Mouse (Mus musculus): ENCODE measurements around the gene Rbm7. TPM values are rescaled to one million over a fixed set of nuclear protein-coding genes. Genes with fewer than 3 reads are reported as not detected.
"Not testable (repeated sequence)": the region's sequence is repeated elsewhere in the genome, so short reads cannot be mapped to it uniquely, and the experiment has no call there.

The Rbm7 gene
- polyA plus RNA-seq, 1 experiment from 2014 or later: 49.8 TPM

DNA sequence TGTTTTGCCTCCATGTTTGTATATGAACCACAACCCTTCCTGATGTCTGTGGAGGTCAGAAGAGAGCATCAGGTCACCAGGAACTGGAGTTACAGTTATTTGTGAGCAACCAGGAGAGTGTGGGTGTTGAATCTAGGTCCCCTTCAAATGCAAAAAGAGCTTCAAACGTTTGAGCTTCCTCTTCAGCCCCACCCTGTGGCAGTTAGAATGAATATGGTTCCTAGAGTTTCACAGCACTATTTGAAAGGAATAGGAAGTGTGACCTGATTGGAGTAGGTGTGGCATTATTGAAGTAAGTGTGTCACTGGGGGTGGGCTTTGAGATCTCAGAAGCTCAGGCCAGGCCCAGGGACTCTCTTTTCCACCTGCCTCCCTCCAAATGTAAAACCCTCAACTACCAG, 30.5 kb upstream of the Rbm7 start:
- H3K9me3 ChIP-seq (replicated peaks; ENCODE audit: control insufficient read depth, low read length): no peaks in the 10 kb centered on the region
- H3K9ac ChIP-seq (ENCODE audit: low read depth, low read length): no peak overlapping the region
- 0% methylated on average over 1 of the region's 1 CpGs for WGBS (ENCODE audit: insufficient replicate concordance)
- no peak for ATAC-seq (ENCODE audit: low read depth)
- no peak overlapping the region for H3K4me2 ChIP-seq (ENCODE audit: low read depth, low read length)
- H3K4me3 ChIP-seq (ENCODE audit: low read depth, low read length): no peak overlapping the region
- H3K36me3 ChIP-seq (ENCODE audit: control insufficient read depth, insufficient read depth): no peaks in the 10 kb centered on the region
- no peaks in the 10 kb centered on the region for H3K27me3 ChIP-seq (ENCODE audit: control insufficient read depth, insufficient read depth, low read depth, low read length)
- no peaks in the 10 kb centered on the region for H3K4me1 ChIP-seq (ENCODE audit: control insufficient read depth, low read depth, low read length)
- no peak overlapping the region for H3K27ac ChIP-seq (ENCODE audit: low read length)

DNA sequence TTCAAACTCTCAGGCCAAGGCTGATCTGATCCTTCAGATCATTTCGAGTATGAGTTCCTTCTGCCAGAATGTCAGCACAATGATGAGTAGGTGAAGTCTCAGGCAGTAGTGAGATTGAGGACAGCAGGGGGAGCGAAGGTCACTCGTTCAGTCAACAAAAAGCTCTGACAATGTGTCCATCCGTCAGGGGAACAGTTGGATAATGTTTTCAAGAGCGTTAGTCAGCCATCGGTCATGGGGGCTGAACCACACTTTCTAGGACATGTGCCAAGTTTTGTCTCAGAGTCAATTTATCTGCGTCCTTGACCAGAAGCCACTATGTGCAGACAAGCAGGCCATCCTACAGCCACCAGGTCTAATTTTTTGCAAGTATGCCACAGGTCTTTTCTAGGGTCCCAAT, 25.3 kb upstream of the Rbm7 start:
- H3K36me3 ChIP-seq (ENCODE audit: control insufficient read depth, insufficient read depth); H3K27ac ChIP-seq (ENCODE audit: low read length); H3K4me2 ChIP-seq (ENCODE audit: low read depth, low read length); H3K4me1 ChIP-seq (ENCODE audit: control insufficient read depth, low read depth, low read length); H3K9me3 ChIP-seq (replicated peaks; ENCODE audit: control insufficient read depth, low read length); H3K27me3 ChIP-seq (ENCODE audit: control insufficient read depth, insufficient read depth, low read depth, low read length); H3K9ac ChIP-seq (ENCODE audit: low read depth, low read length); H3K4me3 ChIP-seq (ENCODE audit: low read depth, low read length); ATAC-seq (ENCODE audit: low read depth): not testable (repeated sequence)
- WGBS (ENCODE audit: insufficient replicate concordance): 50% methylated on average over 2 of the region's 7 CpGs

DNA sequence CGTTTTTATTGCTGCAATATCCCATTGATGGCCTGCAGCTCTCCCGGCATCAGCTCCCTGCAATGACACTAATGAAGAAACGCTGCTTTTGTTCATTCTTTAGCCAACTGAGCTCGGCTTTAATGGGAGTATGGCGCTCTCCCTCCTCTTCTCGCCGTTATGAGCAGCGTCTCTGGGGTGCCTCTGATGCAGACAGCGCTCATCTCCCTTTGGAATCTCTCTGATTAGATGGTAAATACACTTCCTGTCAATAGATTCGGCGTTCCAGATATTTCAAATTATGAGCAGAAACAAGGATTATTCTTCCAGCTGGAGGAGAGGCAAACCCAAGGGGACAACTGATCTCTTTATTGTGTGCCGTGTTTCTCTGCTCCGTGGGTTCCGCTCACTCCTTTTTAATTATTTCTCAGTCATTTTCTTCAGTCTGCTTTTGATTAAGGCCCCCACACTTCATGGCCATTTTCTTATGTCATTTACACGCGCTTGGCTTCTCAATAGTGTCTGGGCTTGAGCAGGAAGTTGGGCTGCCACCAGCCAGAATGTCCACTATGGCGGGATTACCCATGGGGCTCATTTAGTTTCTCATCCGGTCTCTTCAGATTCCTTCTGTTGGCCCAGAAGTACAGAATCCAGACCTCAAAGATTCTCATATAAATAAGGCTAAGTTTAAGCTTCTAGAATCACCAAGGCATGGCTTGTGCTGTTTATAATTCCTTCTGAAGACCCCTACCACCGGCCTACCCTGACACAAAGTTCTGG, 22.5 kb upstream of the Rbm7 start:
- Histone ChIP-seq H3K9ac (ENCODE audit: low read depth, low read length) (no peak overlapping the region), H3K4me3 (ENCODE audit: low read depth, low read length) (no peak overlapping the region), H3K4me2 (ENCODE audit: low read depth, low read length) (no peak overlapping the region), H3K27me3 (ENCODE audit: control insufficient read depth, insufficient read depth, low read depth, low read length) (no peaks in the 10 kb centered on the region), H3K27ac (ENCODE audit: low read length) (no peak overlapping the region), H3K36me3 (ENCODE audit: control insufficient read depth, insufficient read depth) (no peaks in the 10 kb centered on the region), H3K9me3 (replicated peaks; ENCODE audit: control insufficient read depth, low read length) (no peaks in the 10 kb centered on the region), H3K4me1 (ENCODE audit: control insufficient read depth, low read depth, low read length) (no peaks in the 10 kb centered on the region)
- WGBS (ENCODE audit: insufficient replicate concordance): 66% methylated on average over 19 of the region's 19 CpGs
- ATAC-seq (ENCODE audit: low read depth): no peak

DNA sequence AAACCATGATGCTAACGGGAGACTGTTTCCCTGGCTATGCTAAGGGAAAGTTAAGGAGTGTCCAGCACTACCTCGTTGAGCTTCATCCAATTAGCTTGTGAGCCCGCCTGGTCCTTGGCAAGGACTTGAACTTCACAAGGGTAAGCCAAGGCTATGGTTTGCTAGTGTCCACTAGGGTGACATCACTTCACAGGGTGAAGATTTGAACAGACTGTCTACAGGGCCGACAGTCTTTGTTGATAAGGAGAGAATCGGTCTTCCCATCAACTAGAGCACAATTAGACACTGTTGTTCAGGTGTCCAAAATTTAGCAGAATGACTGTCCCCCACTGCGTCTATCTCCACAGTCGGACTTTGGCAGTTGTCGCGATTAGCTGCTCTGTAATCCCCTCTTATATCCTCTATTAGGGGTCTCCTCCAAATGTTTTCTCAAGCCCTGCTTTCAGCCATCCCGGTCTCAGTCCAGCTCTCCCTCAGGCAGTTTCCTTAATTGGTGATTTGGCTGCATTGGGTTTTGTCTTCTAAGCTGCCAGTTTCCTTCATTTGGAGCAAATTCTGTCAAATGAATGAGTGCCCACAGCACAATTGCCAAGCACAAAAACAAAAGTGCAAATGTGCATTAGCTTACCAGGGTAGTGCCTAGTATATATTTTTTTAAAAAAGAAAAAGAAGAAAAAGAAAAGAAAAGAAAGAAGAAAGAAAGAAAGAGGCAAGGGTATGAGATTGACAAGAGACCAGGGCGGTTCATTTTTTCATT, 21.7 kb upstream of the Rbm7 start:
- Histone ChIP-seq H3K4me1 (ENCODE audit: control insufficient read depth, low read depth, low read length) (no peaks in the 10 kb centered on the region), H3K9me3 (replicated peaks; ENCODE audit: control insufficient read depth, low read length) (no peaks in the 10 kb centered on the region), H3K4me3 (ENCODE audit: low read depth, low read length) (no peak overlapping the region), H3K27ac (ENCODE audit: low read length) (no peak overlapping the region), H3K27me3 (ENCODE audit: control insufficient read depth, insufficient read depth, low read depth, low read length) (no peaks in the 10 kb centered on the region), H3K36me3 (ENCODE audit: control insufficient read depth, insufficient read depth) (no peaks in the 10 kb centered on the region), H3K4me2 (ENCODE audit: low read depth, low read length) (no peak overlapping the region), H3K9ac (ENCODE audit: low read depth, low read length) (no peak overlapping the region)
- 68% methylated on average over 11 of the region's 11 CpGs for WGBS (ENCODE audit: insufficient replicate concordance)
- no peak for ATAC-seq (ENCODE audit: low read depth)

DNA sequence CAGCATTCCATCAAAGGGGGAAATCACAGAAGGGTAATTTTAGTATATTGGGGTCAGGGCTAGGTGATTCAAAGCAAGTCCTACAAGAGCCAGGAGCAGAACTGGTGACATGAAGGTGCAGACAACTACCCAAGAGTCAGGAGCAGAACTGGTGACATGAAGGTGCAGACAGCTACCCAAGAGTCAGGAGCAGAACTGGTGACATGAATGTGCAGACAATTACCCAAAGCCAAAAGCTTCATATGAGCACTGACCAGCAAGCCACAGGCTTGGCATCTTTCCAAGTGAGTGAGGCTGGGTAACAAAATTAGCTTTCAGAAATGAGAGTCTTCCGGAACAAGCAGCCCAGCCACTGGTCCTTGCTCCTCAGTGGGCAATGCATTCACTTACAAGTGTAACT, 20.2 kb upstream of the Rbm7 start:
- H3K27me3 ChIP-seq (ENCODE audit: control insufficient read depth, insufficient read depth, low read depth, low read length): no peaks in the 10 kb centered on the region
- H3K9ac ChIP-seq (ENCODE audit: low read depth, low read length): no peak overlapping the region
- 43% methylated on average over 1 of the region's 1 CpGs for WGBS (ENCODE audit: insufficient replicate concordance)
- no peaks in the 10 kb centered on the region for H3K36me3 ChIP-seq (ENCODE audit: control insufficient read depth, insufficient read depth)
- H3K4me2 ChIP-seq (ENCODE audit: low read depth, low read length): no peak overlapping the region
- no peaks in the 10 kb centered on the region for H3K4me1 ChIP-seq (ENCODE audit: control insufficient read depth, low read depth, low read length)
- H3K4me3 ChIP-seq (ENCODE audit: low read depth, low read length): no peak overlapping the region
- H3K9me3 ChIP-seq (replicated peaks; ENCODE audit: control insufficient read depth, low read length): no peaks in the 10 kb centered on the region
- no peak overlapping the region for H3K27ac ChIP-seq (ENCODE audit: low read length)
- no peak for ATAC-seq (ENCODE audit: low read depth)

DNA sequence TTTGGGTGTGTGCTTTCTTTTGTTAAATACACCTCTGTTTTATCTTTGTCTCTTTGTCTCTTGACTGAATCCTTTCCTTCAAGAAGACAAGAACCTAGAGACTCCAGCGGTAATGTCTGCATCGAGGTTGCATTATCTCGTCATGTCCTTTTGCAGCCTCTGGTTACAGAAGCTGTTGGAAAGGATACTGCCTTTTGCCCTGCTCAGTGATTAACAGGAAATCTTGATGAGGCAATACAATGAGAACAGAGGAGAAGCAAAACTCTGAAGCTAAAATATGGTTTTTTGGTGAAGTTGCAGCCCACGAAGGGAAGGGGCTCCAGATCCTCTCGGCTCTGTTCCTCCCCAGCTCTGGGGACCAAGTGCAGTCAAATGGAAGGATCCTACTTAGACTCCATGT, 15.0 kb upstream of the Rbm7 start:
- Histone ChIP-seq H3K4me2 (ENCODE audit: low read depth, low read length) (no peak overlapping the region), H3K9ac (ENCODE audit: low read depth, low read length) (no peak overlapping the region), H3K27ac (ENCODE audit: low read length) (no peak overlapping the region), H3K4me1 (ENCODE audit: control insufficient read depth, low read depth, low read length) (no peaks in the 10 kb centered on the region), H3K36me3 (ENCODE audit: control insufficient read depth, insufficient read depth) (no peaks in the 10 kb centered on the region), H3K27me3 (ENCODE audit: control insufficient read depth, insufficient read depth, low read depth, low read length) (no peaks in the 10 kb centered on the region), H3K4me3 (ENCODE audit: low read depth, low read length) (no peak overlapping the region), H3K9me3 (replicated peaks; ENCODE audit: control insufficient read depth, low read length) (no peaks in the 10 kb centered on the region)
- no peak for ATAC-seq (ENCODE audit: low read depth)
- 38% methylated on average over 5 of the region's 5 CpGs for WGBS (ENCODE audit: insufficient replicate concordance)

- no peaks in the 10 kb centered on the region for H3K4me1 ChIP-seq (ENCODE audit: control insufficient read depth, low read depth, low read length)
- H3K9me3 ChIP-seq (replicated peaks; ENCODE audit: control insufficient read depth, low read length): no peaks in the 10 kb centered on the region
- H3K9ac ChIP-seq (ENCODE audit: low read depth, low read length): no peak overlapping the region
- no peak overlapping the region for H3K4me3 ChIP-seq (ENCODE audit: low read depth, low read length)
- no peaks in the 10 kb centered on the region for H3K36me3 ChIP-seq (ENCODE audit: control insufficient read depth, insufficient read depth)
- WGBS (ENCODE audit: insufficient replicate concordance): 55% methylated on average over 8 of the region's 8 CpGs
- H3K27ac ChIP-seq (ENCODE audit: low read length): no peak overlapping the region
- no peak for ATAC-seq (ENCODE audit: low read depth)
- H3K27me3 ChIP-seq (ENCODE audit: control insufficient read depth, insufficient read depth, low read depth, low read length): no peaks in the 10 kb centered on the region
- no peak overlapping the region for H3K4me2 ChIP-seq (ENCODE audit: low read depth, low read length)
Measured at GRCm38 (mm10) chr9:48504741-48505365, 9.8 kb upstream of the Rbm7 start.

DNA sequence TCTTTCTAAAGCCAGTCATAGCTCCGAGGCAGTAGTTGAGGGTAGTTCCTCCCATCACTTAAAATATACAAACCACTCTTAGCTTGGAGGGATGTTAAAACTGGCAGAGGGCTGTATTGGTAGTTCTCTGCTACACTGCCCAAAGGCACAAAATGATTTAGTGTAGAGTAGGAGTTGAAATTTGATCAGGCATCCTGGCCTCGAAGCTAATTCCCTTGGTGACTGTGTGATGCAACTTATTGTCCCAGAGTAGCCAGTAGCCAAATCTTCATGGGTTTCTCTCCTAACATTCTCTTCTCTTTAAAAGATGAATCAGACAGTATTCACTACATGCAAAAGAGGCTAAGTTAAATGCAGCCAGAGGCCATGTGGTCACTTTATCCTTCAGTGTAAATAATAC, 7.9 kb upstream of the Rbm7 start:
- Histone ChIP-seq H3K4me1 (ENCODE audit: control insufficient read depth, low read depth, low read length) (no peaks in the 10 kb centered on the region), H3K27ac (ENCODE audit: low read length) (no peak overlapping the region), H3K9ac (ENCODE audit: low read depth, low read length) (no peak overlapping the region), H3K4me2 (ENCODE audit: low read depth, low read length) (no peak overlapping the region), H3K4me3 (ENCODE audit: low read depth, low read length) (no peak overlapping the region), H3K36me3 (ENCODE audit: control insufficient read depth, insufficient read depth) (no peaks in the 10 kb centered on the region), H3K9me3 (replicated peaks; ENCODE audit: control insufficient read depth, low read length) (no peaks in the 10 kb centered on the region), H3K27me3 (ENCODE audit: control insufficient read depth, insufficient read depth, low read depth, low read length) (no peaks in the 10 kb centered on the region)
- ATAC-seq (ENCODE audit: low read depth): no peak
- WGBS (ENCODE audit: insufficient replicate concordance): 46% methylated on average over 2 of the region's 2 CpGs

DNA sequence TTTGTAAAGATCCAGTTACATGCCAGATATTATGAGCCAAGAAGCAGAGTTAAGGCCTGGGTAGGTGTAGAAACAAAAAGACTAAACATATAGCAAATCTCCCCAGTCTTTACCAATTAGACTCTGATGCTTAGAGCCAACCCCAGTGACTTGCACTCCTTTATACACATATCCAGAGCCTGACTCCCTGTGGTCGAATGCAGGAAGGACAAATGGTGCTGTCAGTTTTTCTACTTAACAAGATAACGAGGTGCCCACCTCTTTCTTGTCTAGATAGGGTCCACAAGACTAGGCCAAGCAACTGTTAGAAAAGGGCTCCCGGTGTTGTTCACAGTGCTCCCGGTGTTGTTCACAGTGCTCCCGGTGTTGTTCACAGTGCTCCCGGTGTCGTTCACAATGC, 6.1 kb upstream of the Rbm7 start:
- H3K9ac ChIP-seq (ENCODE audit: low read depth, low read length): no peak overlapping the region
- H3K4me2 ChIP-seq (ENCODE audit: low read depth, low read length): no peak overlapping the region
- no peak for ATAC-seq (ENCODE audit: low read depth)
- H3K9me3 ChIP-seq (replicated peaks; ENCODE audit: control insufficient read depth, low read length): no peaks in the 10 kb centered on the region
- no peak overlapping the region for H3K27ac ChIP-seq (ENCODE audit: low read length)
- no peaks in the 10 kb centered on the region for H3K27me3 ChIP-seq (ENCODE audit: control insufficient read depth, insufficient read depth, low read depth, low read length)
- H3K36me3 ChIP-seq (ENCODE audit: control insufficient read depth, insufficient read depth): no peaks in the 10 kb centered on the region
- no peak overlapping the region for H3K4me3 ChIP-seq (ENCODE audit: low read depth, low read length)
- peaks cover 1% of the 10 kb centered on the region for H3K4me1 ChIP-seq (ENCODE audit: control insufficient read depth, low read depth, low read length)
- WGBS (ENCODE audit: insufficient replicate concordance): 65% methylated on average over 7 of the region's 7 CpGs
